Mouse (Mus musculus) midbrain, embryonic 11.5 days (tissue): ENCODE measurements around the gene Adam22. TPM values are rescaled to one million over a fixed set of nuclear protein-coding genes. Genes with fewer than 3 reads are reported as not detected.

ENCODE experiments used
- ATAC-seq: fragments of 200-750 bp; cut with Nextera tagmentation; 2 replicates; pipeline ENCODE4 v1.8.0; 2017; ENCODE audit warnings: moderate TSS enrichment, moderate library complexity; ENCODE audit not compliant: low FRiP score
- DNase-seq: peaks from one replicate; pipeline ENCODE4 v3.0.0; 2015; ENCODE audit warnings: low spot score; ENCODE audit errors: missing footprints
- H3K27ac ChIP-seq: fragments of 300-500 bp; sonication (generic); 2 replicates; pipeline ENCODE4 v1.5.1; 2014; ENCODE audit warnings: low read depth, low read length
- H3K27me3 ChIP-seq: fragments of 300-500 bp; sonication (generic); 2 replicates; pipeline ENCODE4 v1.6.1; 2014; ENCODE audit warnings: mild to moderate bottlenecking, low read length, moderate library complexity, mixed read lengths; ENCODE audit not compliant: control insufficient read depth, insufficient read depth
- H3K36me3 ChIP-seq: fragments of 300-500 bp; sonication (generic); 2 replicates; pipeline ENCODE4 v1.6.1; 2014; ENCODE audit warnings: mild to moderate bottlenecking, low read length, moderate library complexity, mixed read lengths; ENCODE audit not compliant: control insufficient read depth, insufficient read depth
- H3K4me1 ChIP-seq: fragments of 300-500 bp; sonication (generic); 2 replicates; pipeline ENCODE4 v1.6.1; 2014; ENCODE audit warnings: low read length; ENCODE audit not compliant: control insufficient read depth, insufficient read depth
- H3K4me2 ChIP-seq: fragments of 300-500 bp; sonication (generic); 2 replicates; pipeline ENCODE4 v1.6.1; 2014; ENCODE audit warnings: mild to moderate bottlenecking, moderate library complexity
- H3K4me3 ChIP-seq: fragments of 300-500 bp; sonication (generic); 2 replicates; pipeline ENCODE4 v1.5.1; 2014; ENCODE audit warnings: low read depth, low read length
- H3K9ac ChIP-seq: fragments of 300-500 bp; sonication (generic); 2 replicates; pipeline ENCODE4 v1.6.1; 2014; ENCODE audit warnings: low read length
- H3K9me3 ChIP-seq: fragments of 300-500 bp; sonication (generic); 2 replicates; pipeline ENCODE4 v1.6.1; 2016; ENCODE audit warnings: low read length; ENCODE audit not compliant: control insufficient read depth
- WGBS: fragments of 180-500 bp; shearing (Covaris S2); extraction: QIAGEN DNeasy Blood & Tissue Kit; methylation state at CpG from one replicate; pipeline ENCODE4 v1.1.7; 2014; 5-methylcytosine and 5-hydroxymethylcytosine counted together
- polyA plus RNA-seq: library from polyadenylated mRNA; unstranded; fragments of >200 nt; fragmentation: Nextera tagmentation; extraction: Ambion mirVana; gene quantifications from 2 replicates; pipeline ENCODE4 v1.2.1, GENCODE M21; 2014

The Adam22 gene
- polyA plus RNA-seq, 1 experiment from 2014 or later: 14.8 TPM

DNA sequence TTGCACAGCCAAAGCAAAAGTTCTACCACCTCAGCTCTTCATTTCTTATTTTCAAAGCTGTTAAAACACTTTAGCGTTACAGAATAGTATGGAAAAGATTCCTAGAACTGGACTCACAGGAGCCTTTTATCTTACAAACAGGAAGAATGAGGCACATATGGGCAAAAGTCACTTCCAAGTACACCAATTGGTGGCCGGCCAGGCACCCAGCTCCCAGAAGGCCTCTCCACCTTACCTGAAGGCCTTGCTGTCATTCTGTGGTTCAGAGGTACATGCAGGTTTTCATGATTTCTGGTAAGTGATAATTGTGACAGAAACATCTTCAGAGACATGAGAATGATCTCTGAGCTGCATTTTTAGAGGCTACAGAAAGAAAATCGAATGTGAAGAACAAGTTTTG, 24.7 kb downstream of the Adam22 start:
- H3K9ac ChIP-seq: no peak overlapping the region
- no peaks in the 10 kb centered on the region for H3K36me3 ChIP-seq
- H3K27ac ChIP-seq: no peak overlapping the region
- H3K27me3 ChIP-seq: no peaks in the 10 kb centered on the region
- H3K4me1 ChIP-seq: no peaks in the 10 kb centered on the region
- no peak overlapping the region for H3K4me2 ChIP-seq
- ATAC-seq (no peak), DNase-seq (no peak)
- H3K9me3 ChIP-seq: no peaks in the 10 kb centered on the region
- 89% methylated on average over 3 of the region's 3 CpGs for WGBS
- H3K4me3 ChIP-seq: no peak overlapping the region

DNA sequence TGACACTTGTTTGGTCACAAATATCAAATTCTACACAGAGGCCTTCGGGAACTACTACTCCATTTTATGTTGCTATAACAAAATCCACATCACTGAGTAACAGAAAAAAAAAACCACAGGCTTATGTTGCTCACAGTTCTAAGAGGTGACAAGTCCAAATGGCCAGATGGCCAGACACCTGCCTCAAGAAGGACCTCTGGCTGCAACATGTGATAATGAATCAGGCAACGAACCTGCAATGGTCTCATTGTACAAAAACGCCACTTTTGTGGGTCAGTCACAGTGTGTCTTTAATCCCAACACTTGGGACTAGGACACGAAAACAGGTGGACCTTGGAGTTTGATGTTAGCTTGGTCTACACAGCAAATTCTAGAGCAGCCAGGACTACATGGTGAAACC, 26.3 kb downstream of the Adam22 start:
- no peaks in the 10 kb centered on the region for H3K27me3 ChIP-seq
- no peak for ATAC-seq
- WGBS: 90% methylated on average over 4 of the region's 4 CpGs
- no peaks in the 10 kb centered on the region for H3K4me1 ChIP-seq
- no peaks in the 10 kb centered on the region for H3K36me3 ChIP-seq
- DNase-seq: no peak
- no peak overlapping the region for H3K27ac ChIP-seq
- no peak overlapping the region for H3K4me3 ChIP-seq
- H3K9me3 ChIP-seq: no peaks in the 10 kb centered on the region
- H3K4me2 ChIP-seq: no peak overlapping the region
- H3K9ac ChIP-seq: no peak overlapping the region

DNA sequence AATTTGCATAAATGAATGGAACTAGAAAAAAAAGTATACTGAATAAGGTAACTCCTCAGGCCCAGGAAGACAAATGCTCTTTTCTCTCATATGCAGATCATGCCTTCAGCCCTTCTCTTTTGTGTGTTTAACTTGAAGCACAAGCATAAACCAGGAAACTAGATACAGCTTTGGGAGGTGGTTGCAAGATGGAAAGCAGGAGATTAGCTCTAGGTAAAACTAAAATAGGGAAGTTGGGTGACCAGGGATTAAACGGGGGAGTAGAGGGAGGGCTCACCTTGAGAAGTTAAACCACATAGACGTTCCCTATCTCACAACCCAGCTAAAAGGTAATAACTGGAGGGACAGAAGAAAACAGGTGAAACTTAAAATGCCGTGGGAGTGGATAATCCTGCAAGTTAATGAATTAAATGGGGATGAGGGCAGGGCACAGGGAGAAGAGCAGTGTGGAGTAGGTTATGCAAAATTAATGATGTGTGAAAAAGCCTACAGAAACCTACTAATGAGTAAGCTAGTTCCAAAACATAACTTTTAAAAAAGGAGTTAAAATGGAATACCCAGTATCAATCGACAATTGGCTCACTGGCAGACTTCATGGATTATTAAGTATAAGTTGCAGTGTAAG, 40.2 kb downstream of the Adam22 start:
- Histone ChIP-seq H3K4me2 (no peak overlapping the region), H3K4me3 (no peak overlapping the region), H3K27ac (no peak overlapping the region), H3K9ac (no peak overlapping the region), H3K9me3 (no peaks in the 10 kb centered on the region), H3K27me3 (no peaks in the 10 kb centered on the region), H3K4me1 (no peaks in the 10 kb centered on the region), H3K36me3 (no peaks in the 10 kb centered on the region)
- ATAC-seq (no peak), DNase-seq (no peak)
- 74% methylated on average over 4 of the region's 4 CpGs for WGBS

DNA sequence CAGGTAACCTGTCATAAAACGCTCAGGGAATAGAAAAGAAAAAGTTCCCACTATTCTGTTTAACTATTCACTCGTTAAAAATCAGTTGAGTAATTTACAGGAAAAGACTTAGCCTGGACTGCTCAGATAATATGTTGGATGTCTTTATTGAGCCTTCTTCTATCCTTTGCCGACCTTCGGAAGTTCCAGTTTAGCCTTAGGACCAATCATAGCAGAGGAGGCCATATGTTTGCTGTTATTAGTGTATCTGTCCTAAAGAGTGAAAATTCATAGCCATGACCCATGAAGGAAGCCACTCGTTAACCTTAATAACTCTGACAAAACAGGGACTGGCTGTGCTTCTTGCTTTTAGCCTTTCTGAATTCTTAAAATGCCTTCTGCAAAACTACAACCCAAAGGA, 41.3 kb downstream of the Adam22 start:
- 85% methylated on average over 5 of the region's 5 CpGs for WGBS
- H3K27ac ChIP-seq: no peak overlapping the region
- H3K27me3 ChIP-seq: no peaks in the 10 kb centered on the region
- H3K9ac ChIP-seq: no peak overlapping the region
- H3K4me3 ChIP-seq: no peak overlapping the region
- ATAC-seq (no peak), DNase-seq (no peak)
- H3K36me3 ChIP-seq: no peaks in the 10 kb centered on the region
- no peaks in the 10 kb centered on the region for H3K9me3 ChIP-seq
- no peak overlapping the region for H3K4me2 ChIP-seq
- no peaks in the 10 kb centered on the region for H3K4me1 ChIP-seq

DNA sequence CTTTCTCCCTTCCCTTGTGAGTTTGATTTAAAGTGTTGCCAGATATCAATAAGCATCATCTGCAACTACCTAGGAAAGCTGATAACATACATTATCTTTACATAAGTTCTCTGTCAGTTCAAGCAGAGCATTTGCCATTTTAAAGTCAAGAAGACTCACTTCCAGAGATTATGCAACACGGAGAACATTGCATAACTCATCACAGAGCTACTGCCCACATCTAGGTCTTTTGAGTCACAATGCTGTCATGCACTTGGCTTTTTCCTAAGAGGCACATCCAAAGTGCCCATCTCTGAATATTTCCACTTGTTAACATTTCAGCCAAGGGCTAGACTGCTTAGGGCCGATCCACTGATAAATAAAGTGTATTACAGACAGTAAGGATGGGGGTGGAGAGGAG, 55.6 kb downstream of the Adam22 start:
- Histone ChIP-seq H3K27ac (no peak overlapping the region), H3K9me3 (no peaks in the 10 kb centered on the region), H3K36me3 (no peaks in the 10 kb centered on the region), H3K9ac (no peak overlapping the region), H3K4me3 (no peak overlapping the region), H3K27me3 (no peaks in the 10 kb centered on the region), H3K4me2 (no peak overlapping the region), H3K4me1 (no peaks in the 10 kb centered on the region)
- 92% methylated on average over 2 of the region's 2 CpGs for WGBS
- no peak for ATAC-seq
- no peak for DNase-seq

DNA sequence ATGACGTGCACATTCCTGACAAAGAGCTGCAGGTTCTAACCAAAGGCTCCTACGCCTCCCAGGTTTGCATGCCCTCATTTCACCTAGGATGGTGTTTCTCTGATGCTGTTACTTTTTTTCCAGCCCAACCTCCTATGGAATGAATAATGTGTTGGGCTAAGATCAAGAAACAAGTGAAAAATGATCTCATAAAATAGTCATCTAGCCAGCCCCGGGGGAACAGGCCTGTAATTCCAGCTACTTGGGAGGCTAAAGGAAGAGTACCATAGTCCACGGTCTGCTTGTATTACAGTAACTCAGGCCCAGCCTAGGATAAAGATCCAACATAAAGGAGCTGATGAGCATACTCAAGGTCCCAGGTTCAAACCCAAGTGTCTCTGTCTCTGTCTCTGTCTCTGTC, 57.1 kb downstream of the Adam22 start:
- Histone ChIP-seq H3K36me3 (no peaks in the 10 kb centered on the region), H3K27me3 (no peaks in the 10 kb centered on the region), H3K9ac (no peak overlapping the region), H3K4me2 (no peak overlapping the region), H3K4me1 (no peaks in the 10 kb centered on the region), H3K9me3 (no peaks in the 10 kb centered on the region), H3K27ac (no peak overlapping the region), H3K4me3 (no peak overlapping the region)
- DNase-seq (no peak), ATAC-seq (no peak)
- 86% methylated on average over 4 of the region's 4 CpGs for WGBS

DNA sequence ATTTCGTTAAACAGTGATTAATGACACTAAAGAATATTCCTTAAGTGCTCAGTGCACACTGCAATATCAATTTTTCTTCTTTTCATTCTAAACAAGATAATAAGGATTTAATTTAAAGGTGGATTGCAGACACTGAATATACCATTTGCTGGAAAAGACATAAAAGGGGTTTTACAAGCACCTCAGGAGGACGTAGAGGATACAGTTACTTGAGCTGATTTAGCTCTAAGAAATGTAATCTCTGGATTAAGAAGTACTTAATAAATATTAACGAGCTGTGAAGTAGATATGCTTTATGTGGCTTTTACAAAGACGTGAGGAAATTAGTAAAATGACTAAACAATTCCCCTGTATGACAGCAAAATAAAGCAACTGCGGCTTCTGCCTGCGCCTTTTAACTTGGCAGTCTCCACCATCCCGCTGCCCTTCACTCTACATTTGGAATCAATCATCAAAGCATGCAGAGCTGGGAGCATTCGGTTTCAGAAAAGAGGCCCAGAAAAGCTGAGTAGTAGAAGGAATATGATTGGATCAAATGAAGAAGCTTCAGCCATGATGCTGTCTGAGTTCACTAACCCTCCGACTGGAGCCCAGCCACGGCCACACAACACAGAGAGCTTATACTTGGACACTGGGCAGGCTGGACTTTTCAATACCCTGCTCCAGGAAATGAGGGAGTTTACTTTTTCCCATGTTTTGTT, 70.1 kb downstream of the Adam22 start:
- Histone ChIP-seq H3K9me3 (no peaks in the 10 kb centered on the region), H3K4me3 (no peak overlapping the region), H3K9ac (no peak overlapping the region), H3K27me3 (no peaks in the 10 kb centered on the region), H3K4me2 (no peak overlapping the region), H3K4me1 (peaks cover 4% of the 10 kb centered on the region; the same call in 1 of the 2 replicates), H3K36me3 (no peaks in the 10 kb centered on the region), H3K27ac (no peak overlapping the region)
- ATAC-seq (no peak), DNase-seq (no peak)
- 70% methylated on average over 10 of the region's 10 CpGs for WGBS

DNA sequence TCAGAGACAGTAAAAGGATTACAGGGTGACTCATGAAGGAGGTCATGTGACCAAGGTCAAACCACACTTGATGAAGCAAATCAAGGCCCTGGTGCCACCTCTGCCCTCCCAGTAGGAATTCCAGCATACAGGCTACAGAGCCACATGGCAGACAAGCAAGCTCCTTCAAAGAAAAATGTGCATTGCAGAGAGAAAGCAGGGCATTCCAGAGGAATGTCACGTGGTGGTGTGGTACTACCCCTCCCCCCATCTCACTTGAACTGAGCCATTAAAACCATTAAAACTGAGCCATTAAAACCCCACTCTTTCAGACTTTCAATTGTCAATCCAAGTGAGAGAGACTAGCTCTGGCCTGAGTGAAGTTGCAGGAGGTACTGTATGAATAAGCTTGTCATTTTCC, 74.7 kb downstream of the Adam22 start:
- H3K9ac ChIP-seq: no peak overlapping the region
- H3K9me3 ChIP-seq: no peaks in the 10 kb centered on the region
- no peak overlapping the region for H3K4me2 ChIP-seq
- H3K4me3 ChIP-seq: no peak overlapping the region
- peak; percentile 76 for DNase-seq
- no peaks in the 10 kb centered on the region for H3K27me3 ChIP-seq
- H3K4me1 ChIP-seq: peaks cover 4% of the 10 kb centered on the region; the same call in 1 of the 2 replicates
- 21% methylated on average over 1 of the region's 1 CpGs for WGBS
- peak; percentile 65 for ATAC-seq
- H3K27ac ChIP-seq: no peak overlapping the region
- no peaks in the 10 kb centered on the region for H3K36me3 ChIP-seq

DNA sequence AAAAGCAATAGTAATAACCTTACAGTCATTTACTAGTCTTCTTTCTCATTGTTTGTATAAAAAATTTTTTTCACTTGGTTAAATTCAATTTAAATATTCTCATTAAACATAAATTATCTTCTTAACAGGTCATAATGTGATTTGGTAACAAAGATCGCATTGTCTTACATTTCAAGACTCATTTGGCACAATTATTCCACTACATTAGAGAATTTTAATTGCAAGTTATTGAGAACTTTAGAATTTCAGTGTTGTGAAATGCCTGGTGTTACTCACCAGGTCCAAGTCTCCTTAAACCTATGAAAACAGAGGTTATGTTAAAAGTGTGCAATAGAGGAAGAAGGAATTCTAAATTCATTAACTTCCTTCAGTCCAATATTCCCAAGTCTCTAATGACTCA, 76.5 kb downstream of the Adam22 start:
- no peak for DNase-seq
- H3K36me3 ChIP-seq: no peaks in the 10 kb centered on the region
- no peak overlapping the region for H3K9ac ChIP-seq
- no peak for ATAC-seq
- no peak overlapping the region for H3K27ac ChIP-seq
- no peaks in the 10 kb centered on the region for H3K9me3 ChIP-seq
- H3K4me1 ChIP-seq: peaks cover 4% of the 10 kb centered on the region; the same call in 1 of the 2 replicates
- H3K27me3 ChIP-seq: no peaks in the 10 kb centered on the region
- no peak overlapping the region for H3K4me2 ChIP-seq
- H3K4me3 ChIP-seq: no peak overlapping the region
- 94% methylated on average over 1 of the region's 1 CpGs for WGBS
